Mouse (Mus musculus) cortical plate, adult 2 months (tissue): ENCODE measurements around the gene Dhx16.

Source experiments
- CTCF ChIP-seq: fragments of 200-500 bp; IDR thresholded peaks from 2 replicates; pipeline ENCODE4 v1.5.1; 2011; ENCODE audit warnings: mild to moderate bottlenecking, control low read depth, low read length; ENCODE audit not compliant: insufficient read depth; ENCODE audit errors: extremely low read depth
- POLR2A ChIP-seq: fragments of 200-500 bp; IDR thresholded peaks from 2 replicates; pipeline ENCODE4 v1.6.1; 2011; ENCODE audit warnings: mild to moderate bottlenecking, low read length, control low read depth; ENCODE audit not compliant: insufficient read depth; ENCODE audit errors: extremely low read depth

- no peak for TF ChIP-seq CTCF
- no peak for TF ChIP-seq POLR2A
Measured at GRCm38 (mm10) chr17:35897644-35898573, 18.3 kb downstream of the Dhx16 start.
